Mouse (Mus musculus): Measurements from ENCODE around the gene Gsdmc3.
A peak's percentile ranks its signal among the peaks of the same experiment; 100 is the strongest.
"Not testable (repeated sequence)": the region's sequence is repeated elsewhere in the genome, so short reads cannot be mapped to it uniquely, and the experiment has no call there.

Gsdmc3 gene

GRCm38 (mm10) chr15:63878458-63878857 lies at the start of gene Gsdmc3:
Gsdmc3 (minus strand) TSS chr15:63878558.
- DNase-seq (ENCODE audit: low read depth, low spot score): not testable (repeated sequence)

- DNase-seq (ENCODE audit: low read depth, low spot score): no peak
Observed at GRCm38 (mm10) chr15:63926201-63926600, 47.8 kb upstream of the Gsdmc3 start.

- DNase-seq (ENCODE audit: low read depth, low spot score): no peak
Observed at GRCm38 (mm10) chr15:63924484-63924883, 46.1 kb upstream of the Gsdmc3 start.

DNA sequence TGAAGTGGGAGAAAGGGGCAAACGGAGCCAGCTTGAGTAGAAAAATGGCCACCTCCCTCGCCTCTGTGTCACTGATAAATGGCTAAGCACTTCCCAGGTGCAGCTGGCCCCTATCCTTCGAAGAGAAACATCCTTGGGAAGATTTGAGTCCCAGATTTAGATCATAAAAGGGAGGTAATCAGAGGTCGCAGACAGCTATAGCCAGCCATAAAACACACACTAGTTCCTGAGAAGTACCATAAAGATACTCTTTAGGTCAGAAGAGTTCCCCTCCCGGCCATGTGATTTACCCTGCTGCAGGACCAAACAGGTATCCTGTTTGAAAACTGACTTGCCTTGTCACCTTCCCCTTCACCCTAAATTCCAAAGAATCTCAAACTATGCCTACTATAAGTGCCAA lies 43.3 kb upstream of the Gsdmc3 start:
- DNase-seq (ENCODE audit: low read depth, low spot score): not testable (repeated sequence)

DNA sequence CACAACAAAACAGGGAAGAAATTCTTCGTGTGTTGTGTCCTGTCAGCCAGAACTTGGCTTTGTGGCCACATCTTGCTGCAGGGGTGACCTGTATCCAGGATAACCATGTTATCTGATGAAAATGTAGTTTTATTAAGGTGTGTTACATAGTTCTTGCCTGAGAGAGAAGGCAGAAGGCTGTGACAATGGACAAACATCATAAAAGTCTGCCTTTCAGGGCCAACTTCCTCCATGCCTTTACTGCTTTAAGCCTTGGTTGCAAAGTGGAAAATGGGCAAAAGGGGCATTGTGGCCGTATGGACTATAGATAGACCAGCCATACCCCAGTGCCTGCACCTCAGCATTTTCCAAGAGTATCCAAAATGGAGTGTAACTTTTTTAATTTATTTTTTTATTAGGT lies 41.4 kb upstream of the Gsdmc3 start:
- DNase-seq (ENCODE audit: low read depth, low spot score): not testable (repeated sequence)

DNA sequence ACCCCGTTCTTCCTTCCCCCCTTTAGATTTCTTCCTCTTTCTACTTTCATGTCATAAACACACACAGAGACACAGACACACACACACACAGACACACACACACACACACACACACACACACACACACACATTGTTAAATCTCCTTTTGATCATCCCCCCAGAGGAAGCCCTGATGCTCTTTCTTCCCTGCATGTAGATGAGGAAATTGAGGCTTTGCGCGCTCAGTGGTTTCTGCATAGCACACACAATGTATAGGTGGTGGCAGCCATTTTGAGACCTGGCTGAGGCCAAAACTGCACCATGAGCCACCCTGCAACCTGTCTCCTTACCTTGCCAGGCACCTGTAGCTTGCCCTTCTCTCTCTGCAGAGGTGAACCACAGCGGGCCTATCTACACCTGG lies 38.2 kb upstream of the Gsdmc3 start:
- not testable (repeated sequence) for DNase-seq (ENCODE audit: low read depth, low spot score)

DNA sequence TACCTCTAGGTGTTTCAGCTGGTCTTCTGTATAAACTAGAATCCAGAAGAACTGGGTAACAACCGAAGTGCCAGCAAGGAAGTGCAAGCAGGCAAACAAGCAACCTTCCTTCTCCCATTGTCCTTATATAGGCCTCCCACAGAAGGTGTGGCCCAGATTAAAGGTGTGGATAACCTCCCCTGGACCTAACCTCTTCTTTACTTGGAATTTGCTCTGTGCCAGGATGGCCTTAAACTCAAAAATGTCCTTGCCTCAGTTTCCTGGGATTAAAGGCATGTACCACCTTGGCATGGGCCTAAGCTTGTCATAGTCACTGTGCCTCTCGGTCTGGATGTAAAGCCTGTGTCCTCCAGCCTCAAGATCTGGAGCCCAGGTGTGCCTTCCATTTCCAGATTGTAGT lies 33.8 kb upstream of the Gsdmc3 start, which contains the start of gene Gsdmc4:
Gene Gsdmc4 (minus strand): TSS at position 101 of the 400 bp plus-strand sequence.
- not testable (repeated sequence) for DNase-seq (ENCODE audit: low read depth, low spot score)

DNA sequence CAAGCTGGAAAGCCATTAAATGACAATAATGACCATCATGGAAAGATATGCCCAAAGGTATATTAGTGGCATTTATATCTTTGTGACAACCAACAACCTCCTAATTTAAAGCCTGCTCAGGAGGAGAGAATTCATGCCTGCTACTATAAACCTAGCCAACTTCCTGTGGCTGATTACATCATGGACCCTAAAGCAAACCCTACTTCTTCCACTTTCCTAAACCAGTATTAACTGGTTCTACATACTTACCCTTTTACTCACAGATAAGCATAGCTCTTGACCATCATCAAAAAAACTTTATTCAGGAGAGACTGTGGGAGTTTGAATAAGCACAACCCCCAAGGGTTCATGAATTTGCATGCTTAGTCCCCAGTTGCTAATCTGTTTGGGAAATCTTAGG lies 31.5 kb upstream of the Gsdmc3 start:
- DNase-seq (ENCODE audit: low read depth, low spot score): not testable (repeated sequence)

- peak; percentile 75 for DNase-seq (ENCODE audit: low read depth, low spot score)
Observed at GRCm38 (mm10) chr15:63895560-63896353, 17.4 kb upstream of the Gsdmc3 start.

GRCm38 (mm10) chr15:63888440-63888839 lies 10.1 kb upstream of the Gsdmc3 start:
- not testable (repeated sequence) for DNase-seq (ENCODE audit: low read depth, low spot score)

GRCm38 (mm10) chr15:63887949-63888348 lies 9.6 kb upstream of the Gsdmc3 start:
- DNase-seq (ENCODE audit: low read depth, low spot score): not testable (repeated sequence)

GRCm38 (mm10) chr15:63876160-63876559 lies 2.2 kb downstream of the Gsdmc3 start:
- not testable (repeated sequence) for DNase-seq (ENCODE audit: low read depth, low spot score)

DNA sequence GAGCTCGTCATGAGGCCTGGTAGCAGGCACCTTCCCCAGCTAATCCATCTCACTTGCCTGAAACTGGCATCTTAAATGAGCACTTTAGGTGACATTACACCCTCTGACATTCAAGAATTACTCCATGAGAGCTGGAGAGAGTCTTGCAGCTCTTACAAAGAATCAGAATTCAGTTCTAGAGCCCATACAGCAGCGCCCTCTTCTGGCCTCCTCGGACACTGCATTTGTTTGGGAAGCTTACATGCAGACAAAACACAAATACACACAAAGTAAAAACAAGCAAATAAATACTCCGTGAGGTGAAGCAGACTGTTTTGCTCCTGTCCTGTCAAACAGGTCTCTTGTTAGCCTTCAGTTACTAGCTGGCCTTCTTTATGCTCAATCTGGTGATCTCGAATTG lies 16.4 kb downstream of the Gsdmc3 start:
- peak; percentile 52 for DNase-seq (ENCODE audit: low read depth, low spot score)
